Mouse (Mus musculus) liver, adult 2 months (tissue): ENCODE data around the gene Ypel2.

ENCODE experiments used
- CTCF ChIP-seq: fragments of 200-500 bp; IDR thresholded peaks from 2 replicates; pipeline ENCODE4 v1.5.1; 2011; ENCODE audit warnings: low read depth, low read length, control low read depth
- POLR2A ChIP-seq: fragments of 200-500 bp; IDR thresholded peaks from 2 replicates; pipeline ENCODE4 v1.6.1; 2011; ENCODE audit warnings: low read length, control low read depth; ENCODE audit not compliant: insufficient read depth; ENCODE audit errors: extremely low read depth

DNA sequence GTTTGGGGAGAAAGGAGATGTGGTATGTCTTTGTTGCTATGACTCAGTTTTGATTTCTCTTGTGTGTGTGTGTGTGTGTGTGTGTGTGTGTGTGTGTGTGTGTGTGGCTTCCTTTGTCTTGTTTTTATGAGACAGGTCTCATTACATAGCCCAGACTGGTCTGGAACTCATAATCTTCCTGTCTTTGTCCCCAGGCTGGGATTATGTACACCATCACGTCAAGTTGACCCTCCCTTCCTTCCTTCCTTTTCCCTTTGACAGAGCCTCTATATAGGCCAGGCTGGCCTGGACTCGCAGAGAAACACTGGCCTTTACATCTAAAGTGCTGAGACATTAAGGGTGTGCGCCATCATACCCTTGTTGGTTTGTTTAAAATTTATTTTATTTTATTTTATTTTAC, 22.2 kb upstream of the Ypel2 start:
- TF ChIP-seq POLR2A, result no peak
- no peak for TF ChIP-seq CTCF
